Mouse (Mus musculus): ENCODE data around the gene Padi3. TPM values are rescaled to one million over a fixed set of nuclear protein-coding genes. Genes with fewer than 3 reads are reported as not detected.

Padi3 gene
- polyA plus RNA-seq, 1 experiment from 2014 or later = not detected

DNA sequence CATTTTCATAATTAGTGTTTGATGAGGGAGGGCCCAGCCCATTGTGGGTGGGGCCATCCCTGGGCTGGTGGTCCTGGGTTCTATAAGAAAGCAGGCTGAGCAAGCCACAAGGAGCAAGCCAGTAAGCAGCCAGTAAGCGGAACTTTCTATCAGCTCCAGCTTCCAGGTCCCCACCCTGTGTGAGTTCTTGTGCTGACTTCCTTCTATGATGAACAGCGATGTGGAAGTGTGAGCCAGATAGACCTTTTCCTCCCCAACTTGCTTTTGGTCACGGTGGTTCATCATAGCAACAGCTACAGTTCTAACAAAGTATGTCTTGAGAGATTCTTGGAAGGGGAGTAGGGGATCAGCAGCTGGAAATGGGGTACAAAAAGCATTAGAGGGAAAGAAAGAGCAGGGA, 44.5 kb downstream of the Padi3 start:
- Histone ChIP-seq H3K4me1 (ENCODE audit: control insufficient read depth, insufficient read depth, low read length) (no peaks in the 10 kb centered on the region), H3K9ac (replicated peaks; ENCODE audit: low read length) (no peak overlapping the region), H3K27ac (replicated peaks; ENCODE audit: low read depth, low read length) (no peak overlapping the region), H3K9me3 (ENCODE audit: control insufficient read depth, low read length) (no peaks in the 10 kb centered on the region), H3K4me2 (ENCODE audit: low read length) (no peak overlapping the region), H3K36me3 (ENCODE audit: control insufficient read depth, insufficient read depth, low read length) (no peaks in the 10 kb centered on the region), H3K27me3 (ENCODE audit: control insufficient read depth, insufficient read depth, low read length) (no peaks in the 10 kb centered on the region), H3K4me3 (replicated peaks; ENCODE audit: low read depth, low read length) (no peak overlapping the region)
- WGBS = 82% methylated on average over 3 of the region's 3 CpGs
- DNase-seq (no peak), ATAC-seq (ENCODE audit: low FRiP score, low TSS enrichment) (no peak)

DNA sequence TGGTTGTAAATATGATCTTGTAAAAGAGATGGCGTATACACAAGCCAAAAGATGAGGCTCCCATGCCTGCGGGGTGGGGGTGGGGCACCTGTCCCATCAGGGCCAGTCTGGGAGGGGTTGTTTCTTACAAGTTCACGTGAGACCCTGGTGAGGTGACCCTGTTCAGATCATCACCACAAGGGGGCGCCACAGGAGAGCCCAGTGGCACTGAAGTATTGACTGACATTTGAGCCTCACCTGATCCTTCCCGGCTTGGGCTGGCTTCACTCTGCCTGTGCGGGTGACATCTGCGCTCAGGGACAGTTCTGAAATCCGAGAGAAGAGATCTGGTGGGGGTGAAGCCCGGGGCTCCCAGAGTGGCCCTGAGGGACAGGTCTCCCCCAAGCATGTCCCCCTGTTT, 47.3 kb downstream of the Padi3 start:
- WGBS = 14% methylated on average over 9 of the region's 9 CpGs
- H3K27me3 ChIP-seq (ENCODE audit: control insufficient read depth, insufficient read depth, low read length) = no peaks in the 10 kb centered on the region
- H3K9me3 ChIP-seq (ENCODE audit: control insufficient read depth, low read length) = no peaks in the 10 kb centered on the region
- peak; percentile 60 for DNase-seq
- H3K27ac ChIP-seq (replicated peaks; ENCODE audit: low read depth, low read length) = no peak overlapping the region
- H3K4me2 ChIP-seq (ENCODE audit: low read length) = no peak overlapping the region
- H3K4me1 ChIP-seq (ENCODE audit: control insufficient read depth, insufficient read depth, low read length) = 0 out of 2 replicates have a peak, but pooled peaks cover 2% of the 10 kb centered on the region
- no peak for ATAC-seq (ENCODE audit: low FRiP score, low TSS enrichment)
- H3K9ac ChIP-seq (replicated peaks; ENCODE audit: low read length) = no peak overlapping the region
- no peaks in the 10 kb centered on the region for H3K36me3 ChIP-seq (ENCODE audit: control insufficient read depth, insufficient read depth, low read length)
- H3K4me3 ChIP-seq (replicated peaks; ENCODE audit: low read depth, low read length) = no peak overlapping the region

DNA sequence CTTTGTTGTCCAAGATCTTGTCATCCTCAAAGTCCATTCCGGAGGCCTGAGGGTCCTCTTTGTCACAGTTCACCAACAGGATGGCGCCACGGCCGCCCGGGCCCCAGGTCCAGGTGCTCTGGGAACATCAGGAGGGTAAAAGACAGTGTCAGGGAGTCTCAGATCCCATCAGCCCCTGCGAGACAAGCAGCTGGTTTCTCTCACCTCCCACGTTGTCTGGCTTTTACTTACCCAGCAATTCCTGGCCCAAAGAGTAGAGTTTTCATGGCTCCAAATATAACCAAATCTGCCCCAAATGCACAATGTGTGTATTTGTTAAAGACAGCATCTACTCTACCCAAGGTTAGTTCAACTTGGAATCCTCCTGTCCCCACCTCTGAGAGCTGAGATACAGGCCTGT, 48.8 kb downstream of the Padi3 start:
- Histone ChIP-seq H3K4me2 (ENCODE audit: low read length) (no peak overlapping the region), H3K9ac (replicated peaks; ENCODE audit: low read length) (no peak overlapping the region), H3K9me3 (ENCODE audit: control insufficient read depth, low read length) (no peaks in the 10 kb centered on the region), H3K36me3 (ENCODE audit: control insufficient read depth, insufficient read depth, low read length) (no peaks in the 10 kb centered on the region), H3K27ac (replicated peaks; ENCODE audit: low read depth, low read length) (no peak overlapping the region), H3K27me3 (ENCODE audit: control insufficient read depth, insufficient read depth, low read length) (no peaks in the 10 kb centered on the region), H3K4me1 (ENCODE audit: control insufficient read depth, insufficient read depth, low read length) (0 out of 2 replicates have a peak, but pooled peaks cover 4% of the 10 kb centered on the region), H3K4me3 (replicated peaks; ENCODE audit: low read depth, low read length) (no peak overlapping the region)
- no peak for DNase-seq
- WGBS = 87% methylated on average over 7 of the region's 7 CpGs
- ATAC-seq (ENCODE audit: low FRiP score, low TSS enrichment) = no peak

DNA sequence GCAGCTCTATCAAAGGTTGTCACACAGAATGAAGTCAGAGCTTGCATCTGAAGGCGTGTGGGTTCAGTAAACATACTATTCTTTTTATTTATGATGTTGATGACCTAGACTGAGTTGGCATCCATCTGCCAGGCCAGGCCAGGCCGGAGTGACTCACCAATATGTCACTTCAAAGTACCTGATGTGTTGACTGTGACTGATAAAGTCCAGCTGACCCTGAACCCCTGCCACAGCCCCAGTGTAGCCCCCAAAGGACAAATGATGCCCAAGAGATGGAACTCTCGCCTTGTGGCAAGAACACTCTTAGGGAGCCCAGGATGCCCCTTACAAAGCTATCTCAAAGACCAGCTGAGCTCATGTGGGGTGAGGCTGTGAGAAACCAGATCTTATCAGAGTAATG, 54.6 kb downstream of the Padi3 start:
- Histone ChIP-seq H3K4me2 (ENCODE audit: low read length) (no peak overlapping the region), H3K27ac (replicated peaks; ENCODE audit: low read depth, low read length) (no peak overlapping the region), H3K9ac (replicated peaks; ENCODE audit: low read length) (no peak overlapping the region), H3K36me3 (ENCODE audit: control insufficient read depth, insufficient read depth, low read length) (no peaks in the 10 kb centered on the region), H3K4me3 (replicated peaks; ENCODE audit: low read depth, low read length) (no peak overlapping the region), H3K27me3 (ENCODE audit: control insufficient read depth, insufficient read depth, low read length) (no peaks in the 10 kb centered on the region), H3K9me3 (ENCODE audit: control insufficient read depth, low read length) (no peaks in the 10 kb centered on the region), H3K4me1 (ENCODE audit: control insufficient read depth, insufficient read depth, low read length) (0 out of 2 replicates have a peak, but pooled peaks cover 4% of the 10 kb centered on the region)
- DNase-seq (no peak), ATAC-seq (ENCODE audit: low FRiP score, low TSS enrichment) (no peak)
- 89% methylated on average over 3 of the region's 3 CpGs for WGBS

DNA sequence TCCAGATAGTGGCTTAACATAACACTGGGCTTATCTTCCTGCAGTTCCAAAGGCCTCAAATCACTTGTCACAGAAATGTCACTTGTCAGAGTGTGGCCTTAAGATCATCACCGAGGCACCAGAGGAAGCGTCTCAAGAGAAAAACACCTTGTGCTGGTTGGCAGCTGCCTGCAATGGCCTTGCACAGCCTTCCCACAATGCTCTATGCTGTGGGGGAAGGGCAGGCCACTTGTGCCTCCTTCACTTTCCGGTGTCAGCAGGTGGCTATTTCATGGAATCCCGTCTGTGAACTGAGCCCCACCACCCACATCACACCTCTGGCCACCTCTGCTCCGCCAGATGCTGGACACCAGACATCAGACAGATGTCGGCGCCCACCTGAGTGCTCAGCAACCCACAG, 57.1 kb downstream of the Padi3 start:
- DNase-seq (no peak), ATAC-seq (ENCODE audit: low FRiP score, low TSS enrichment) (no peak)
- Histone ChIP-seq H3K27ac (replicated peaks; ENCODE audit: low read depth, low read length) (no peak overlapping the region), H3K9ac (replicated peaks; ENCODE audit: low read length) (no peak overlapping the region), H3K36me3 (ENCODE audit: control insufficient read depth, insufficient read depth, low read length) (no peaks in the 10 kb centered on the region), H3K27me3 (ENCODE audit: control insufficient read depth, insufficient read depth, low read length) (no peaks in the 10 kb centered on the region), H3K9me3 (ENCODE audit: control insufficient read depth, low read length) (no peaks in the 10 kb centered on the region), H3K4me2 (ENCODE audit: low read length) (no peak overlapping the region), H3K4me1 (ENCODE audit: control insufficient read depth, insufficient read depth, low read length) (0 out of 2 replicates have a peak, but pooled peaks cover 4% of the 10 kb centered on the region), H3K4me3 (replicated peaks; ENCODE audit: low read depth, low read length) (no peak overlapping the region)
- WGBS = 67% methylated on average over 7 of the region's 7 CpGs

DNA sequence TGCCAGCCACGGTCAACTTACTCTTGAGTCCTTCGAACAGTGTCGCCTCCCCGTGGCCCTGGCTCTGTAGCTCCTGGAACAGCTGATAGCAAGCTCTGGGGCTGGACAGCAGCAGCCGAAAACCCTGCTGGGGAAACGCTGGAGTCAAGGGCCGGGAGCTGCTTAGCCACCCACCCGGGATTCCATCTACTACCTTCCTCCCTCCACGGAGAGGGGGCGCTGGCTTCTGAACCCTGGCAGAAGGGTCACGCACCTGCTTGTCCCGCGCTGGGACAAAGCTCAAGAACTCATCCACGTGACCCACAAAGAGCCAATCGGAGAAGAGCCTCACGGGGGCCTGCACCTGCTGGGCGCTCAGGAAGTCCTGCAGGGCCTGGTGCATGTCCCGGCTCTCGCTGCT, 60.1 kb downstream of the Padi3 start:
- peak; percentile 39 for DNase-seq
- Histone ChIP-seq H3K36me3 (ENCODE audit: control insufficient read depth, insufficient read depth, low read length) (no peaks in the 10 kb centered on the region), H3K4me1 (ENCODE audit: control insufficient read depth, insufficient read depth, low read length) (no peaks in the 10 kb centered on the region), H3K9ac (replicated peaks; ENCODE audit: low read length) (no peak overlapping the region), H3K9me3 (ENCODE audit: control insufficient read depth, low read length) (no peaks in the 10 kb centered on the region), H3K4me3 (replicated peaks; ENCODE audit: low read depth, low read length) (no peak overlapping the region), H3K27me3 (ENCODE audit: control insufficient read depth, insufficient read depth, low read length) (no peaks in the 10 kb centered on the region), H3K27ac (replicated peaks; ENCODE audit: low read depth, low read length) (no peak overlapping the region), H3K4me2 (ENCODE audit: low read length) (peak overlapping the region; percentile 42)
- ATAC-seq (ENCODE audit: low FRiP score, low TSS enrichment) = no peak
- 4% methylated on average over 19 of the region's 19 CpGs for WGBS

DNA sequence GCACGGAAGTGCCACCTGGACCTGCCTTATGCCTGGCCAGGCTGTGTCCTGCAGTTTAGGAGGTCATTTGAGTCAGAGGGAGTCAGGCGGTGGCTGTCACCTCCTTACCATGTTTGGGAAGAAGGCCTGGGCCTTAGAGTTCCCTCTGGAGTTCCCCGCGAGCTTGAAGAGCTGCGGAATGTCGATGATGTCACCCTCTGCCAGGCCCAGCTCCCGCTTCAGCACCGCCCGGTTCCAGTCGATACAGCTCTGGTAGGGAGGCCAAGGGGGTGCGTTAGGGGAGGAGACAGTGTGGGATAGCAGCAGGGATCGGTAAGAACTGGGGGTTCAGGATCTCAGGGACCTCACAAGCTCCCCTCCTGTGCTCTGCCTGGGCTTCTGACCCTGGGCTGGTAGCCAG, 62.5 kb downstream of the Padi3 start:
- 39% methylated on average over 12 of the region's 12 CpGs for WGBS
- no peak overlapping the region for H3K4me2 ChIP-seq (ENCODE audit: low read length)
- no peaks in the 10 kb centered on the region for H3K36me3 ChIP-seq (ENCODE audit: control insufficient read depth, insufficient read depth, low read length)
- DNase-seq (no peak), ATAC-seq (ENCODE audit: low FRiP score, low TSS enrichment) (no peak)
- H3K9ac ChIP-seq (replicated peaks; ENCODE audit: low read length) = no peak overlapping the region
- H3K4me1 ChIP-seq (ENCODE audit: control insufficient read depth, insufficient read depth, low read length) = no peaks in the 10 kb centered on the region
- H3K9me3 ChIP-seq (ENCODE audit: control insufficient read depth, low read length) = no peaks in the 10 kb centered on the region
- no peaks in the 10 kb centered on the region for H3K27me3 ChIP-seq (ENCODE audit: control insufficient read depth, insufficient read depth, low read length)
- H3K27ac ChIP-seq (replicated peaks; ENCODE audit: low read depth, low read length) = no peak overlapping the region
- no peak overlapping the region for H3K4me3 ChIP-seq (replicated peaks; ENCODE audit: low read depth, low read length)

DNA sequence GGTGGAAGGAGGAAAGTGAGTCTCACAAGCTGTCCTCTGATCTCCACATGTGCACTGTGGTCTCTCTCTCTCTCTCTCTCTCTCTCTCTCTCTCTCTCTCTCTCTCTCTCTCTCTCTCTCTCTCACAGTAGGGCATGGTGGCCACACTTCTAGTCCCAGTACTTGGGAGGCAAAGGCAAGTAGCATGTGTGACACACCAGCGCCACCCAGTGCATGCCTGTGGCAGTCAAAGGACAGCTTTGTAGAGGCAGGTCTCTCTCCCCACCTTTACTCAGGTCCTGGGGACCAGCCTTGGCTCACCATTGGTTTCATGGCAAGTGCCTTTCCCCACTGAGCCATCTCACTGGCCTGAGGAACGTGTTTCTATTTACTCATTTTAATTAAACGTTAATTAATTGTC, 65.8 kb downstream of the Padi3 start:
- Histone ChIP-seq H3K27me3 (ENCODE audit: control insufficient read depth, insufficient read depth, low read length) (no peaks in the 10 kb centered on the region), H3K9ac (replicated peaks; ENCODE audit: low read length) (no peak overlapping the region), H3K4me3 (replicated peaks; ENCODE audit: low read depth, low read length) (no peak overlapping the region), H3K9me3 (ENCODE audit: control insufficient read depth, low read length) (no peaks in the 10 kb centered on the region), H3K36me3 (ENCODE audit: control insufficient read depth, insufficient read depth, low read length) (no peaks in the 10 kb centered on the region), H3K4me2 (ENCODE audit: low read length) (no peak overlapping the region), H3K4me1 (ENCODE audit: control insufficient read depth, insufficient read depth, low read length) (no peaks in the 10 kb centered on the region), H3K27ac (replicated peaks; ENCODE audit: low read depth, low read length) (no peak overlapping the region)
- 23% methylated on average over 3 of the region's 3 CpGs for WGBS
- DNase-seq = peak; percentile 43
- no peak for ATAC-seq (ENCODE audit: low FRiP score, low TSS enrichment)

DNA sequence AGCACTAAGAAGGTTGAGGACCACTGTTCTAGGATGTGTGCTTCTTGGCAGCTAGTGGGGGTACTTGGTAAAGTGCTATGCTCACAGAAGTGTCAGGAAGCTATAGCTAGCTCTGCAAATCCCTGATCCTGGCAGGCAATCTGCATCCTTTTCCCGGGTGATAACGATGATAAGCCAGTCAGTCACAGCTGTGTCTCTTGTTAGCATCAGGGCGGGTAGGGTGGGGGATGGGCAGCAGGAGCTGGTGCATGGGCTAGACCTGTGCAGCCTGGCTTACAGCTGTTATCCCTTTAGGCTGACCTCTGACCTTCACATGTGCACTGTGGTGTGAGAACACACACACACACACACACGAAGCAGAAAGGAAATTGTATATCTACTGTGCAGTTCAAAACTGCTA, 67.4 kb downstream of the Padi3 start:
- 37% methylated on average over 4 of the region's 4 CpGs for WGBS

More for the DNA sequence above, 67.4 kb downstream of the Padi3 start:
- H3K27ac ChIP-seq (replicated peaks; ENCODE audit: low read depth, low read length) = no peak overlapping the region
- no peaks in the 10 kb centered on the region for H3K9me3 ChIP-seq (ENCODE audit: control insufficient read depth, low read length)
- no peaks in the 10 kb centered on the region for H3K36me3 ChIP-seq (ENCODE audit: control insufficient read depth, insufficient read depth, low read length)
- DNase-seq = peak; percentile 49
- H3K9ac ChIP-seq (replicated peaks; ENCODE audit: low read length) = no peak overlapping the region
- H3K4me1 ChIP-seq (ENCODE audit: control insufficient read depth, insufficient read depth, low read length) = no peaks in the 10 kb centered on the region
- H3K27me3 ChIP-seq (ENCODE audit: control insufficient read depth, insufficient read depth, low read length) = no peaks in the 10 kb centered on the region
- H3K4me3 ChIP-seq (replicated peaks; ENCODE audit: low read depth, low read length) = no peak overlapping the region
- no peak for ATAC-seq (ENCODE audit: low FRiP score, low TSS enrichment)
- no peak overlapping the region for H3K4me2 ChIP-seq (ENCODE audit: low read length)
